Mouse (Mus musculus) limb, embryonic 15.5 days (tissue): ENCODE results near the gene Igsf21. TPM values are rescaled to one million over a fixed set of nuclear protein-coding genes. Genes with fewer than 3 reads are reported as not detected.

Experiments
- ATAC-seq: fragments of 200-750 bp; cut with Nextera tagmentation; 2 replicates; pipeline ENCODE4 v1.8.0; 2017; ENCODE audit warnings: low read depth, moderate TSS enrichment; ENCODE audit not compliant: insufficient number of reproducible peaks, low FRiP score, low TSS enrichment
- H3K27ac ChIP-seq: fragments of 300-500 bp; sonication (generic); 2 replicates; pipeline ENCODE4 v1.5.1; 2015; ENCODE audit warnings: moderate library complexity, mild to moderate bottlenecking, inconsistent platforms
- H3K27me3 ChIP-seq: fragments of 300-500 bp; sonication (generic); 2 replicates; pipeline ENCODE4 v1.6.1; 2015; ENCODE audit warnings: inconsistent platforms
- H3K36me3 ChIP-seq: fragments of 300-500 bp; sonication (generic); 2 replicates; pipeline ENCODE4 v1.6.1; 2015; ENCODE audit warnings: inconsistent platforms
- H3K4me1 ChIP-seq: fragments of 300-500 bp; sonication (generic); 2 replicates; pipeline ENCODE4 v1.6.1; 2015; ENCODE audit warnings: inconsistent platforms
- H3K4me2 ChIP-seq: fragments of 300-500 bp; sonication (generic); 2 replicates; pipeline ENCODE4 v1.6.1; 2015; ENCODE audit warnings: mild to moderate bottlenecking, inconsistent platforms
- H3K4me3 ChIP-seq: fragments of 300-500 bp; sonication (generic); 2 replicates; pipeline ENCODE4 v1.5.1; 2015; ENCODE audit warnings: mild to moderate bottlenecking, inconsistent platforms
- H3K9ac ChIP-seq: fragments of 300-500 bp; sonication (generic); 2 replicates; pipeline ENCODE4 v1.6.1; 2015; ENCODE audit warnings: inconsistent platforms
- H3K9me3 ChIP-seq: fragments of 300-500 bp; sonication (generic); 2 replicates; pipeline ENCODE4 v1.6.1; 2016; ENCODE audit warnings: inconsistent platforms
- WGBS: fragments of 180-500 bp; shearing (Covaris S2); methylation state at CpG from one replicate; pipeline ENCODE4 v1.1.7; 2015; 5-methylcytosine and 5-hydroxymethylcytosine counted together
- polyA plus RNA-seq: library from polyadenylated mRNA; unstranded; fragments of >200 nt; fragmentation: Nextera tagmentation; extraction: Ambion mirVana; gene quantifications from 2 replicates; pipeline ENCODE4 v1.2.1, GENCODE M21; 2015

Igsf21 gene
- polyA plus RNA-seq, 1 experiment from 2014 or later = 0.73 TPM

GRCm38 (mm10) chr4:140153711-140154114 lies 92.9 kb downstream of the Igsf21 start:
- 64% methylated on average over 9 of the region's 9 CpGs for WGBS
- no peak for ATAC-seq
- peaks cover 10% of the 10 kb centered on the region; the same call in 1 of the 2 replicates for H3K27me3 ChIP-seq
- H3K27ac ChIP-seq = no peak overlapping the region
- no peak overlapping the region for H3K9ac ChIP-seq
- 0 out of 2 replicates have a peak, but pooled peaks cover 2% of the 10 kb centered on the region for H3K4me1 ChIP-seq
- H3K36me3 ChIP-seq = no peaks in the 10 kb centered on the region
- H3K4me2 ChIP-seq = no peak overlapping the region
- H3K4me3 ChIP-seq = no peak overlapping the region
- no peaks in the 10 kb centered on the region for H3K9me3 ChIP-seq

DNA sequence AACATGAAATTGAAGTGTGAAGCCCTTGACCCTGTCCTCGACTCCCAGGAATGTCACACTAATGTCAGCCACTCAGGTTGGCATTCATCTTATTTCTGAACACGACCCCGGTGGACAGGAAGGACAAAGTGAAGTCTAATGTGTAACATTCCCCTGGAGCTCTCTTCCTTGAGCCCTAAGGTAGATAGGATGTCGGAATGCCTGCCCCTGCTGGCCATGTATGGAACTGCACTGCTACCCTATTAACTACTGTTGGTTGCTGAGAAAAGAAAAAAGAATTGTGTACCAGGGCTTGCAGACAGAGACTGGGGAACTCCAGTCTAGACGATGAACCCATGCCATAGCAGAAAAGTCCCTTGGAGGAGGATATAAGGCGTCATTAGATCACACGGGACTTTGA lies 93.5 kb downstream of the Igsf21 start:
- WGBS = 30% methylated on average over 7 of the region's 7 CpGs
- Histone ChIP-seq H3K4me3 (no peak overlapping the region), H3K9me3 (no peaks in the 10 kb centered on the region), H3K27me3 (peaks cover 10% of the 10 kb centered on the region; the same call in 1 of the 2 replicates), H3K4me1 (0 out of 2 replicates have a peak, but pooled peaks cover 2% of the 10 kb centered on the region), H3K27ac (no peak overlapping the region), H3K4me2 (no peak overlapping the region), H3K9ac (no peak overlapping the region), H3K36me3 (no peaks in the 10 kb centered on the region)
- ATAC-seq = no peak

DNA sequence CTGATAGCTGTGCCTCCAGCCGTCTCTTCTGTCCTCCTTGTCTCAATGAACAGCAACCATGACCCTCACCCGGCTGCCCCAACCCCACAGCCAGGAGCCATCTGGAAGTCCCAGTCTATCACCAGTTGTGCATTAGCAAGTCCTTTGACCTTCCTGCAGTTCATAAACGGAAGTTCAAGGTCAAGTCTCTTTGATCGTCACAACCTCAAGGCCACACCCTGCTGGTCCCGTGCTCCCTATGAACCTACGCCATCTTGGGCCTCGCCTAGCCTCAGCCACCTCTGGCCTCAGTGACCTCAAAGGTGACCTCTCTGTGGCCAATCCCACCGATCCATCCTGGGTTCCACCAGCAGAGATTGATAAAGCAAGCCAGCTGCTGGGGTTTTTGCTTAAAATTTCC lies 96.9 kb downstream of the Igsf21 start:
- no peak for ATAC-seq
- 79% methylated on average over 8 of the region's 8 CpGs for WGBS
- peaks cover 4% of the 10 kb centered on the region; the same call in 1 of the 2 replicates for H3K4me1 ChIP-seq

GRCm38 (mm10) chr4:140147857-140148695 lies 98.5 kb downstream of the Igsf21 start:
- Histone ChIP-seq H3K9ac (no peak overlapping the region), H3K4me3 (no peak overlapping the region), H3K9me3 (no peaks in the 10 kb centered on the region), H3K36me3 (no peaks in the 10 kb centered on the region), H3K27ac (no peak overlapping the region), H3K4me2 (no peak overlapping the region), H3K4me1 (peaks cover 4% of the 10 kb centered on the region; the same call in 1 of the 2 replicates), H3K27me3 (peaks cover 10% of the 10 kb centered on the region; the same call in 1 of the 2 replicates)
- no peak for ATAC-seq
- WGBS = 62% methylated on average over 20 of the region's 20 CpGs

More for the DNA sequence above, 96.9 kb downstream of the Igsf21 start:
- Histone ChIP-seq H3K4me3 (no peak overlapping the region), H3K9ac (no peak overlapping the region), H3K4me2 (no peak overlapping the region), H3K27me3 (peaks cover 10% of the 10 kb centered on the region; the same call in 1 of the 2 replicates), H3K9me3 (no peaks in the 10 kb centered on the region), H3K27ac (no peak overlapping the region), H3K36me3 (no peaks in the 10 kb centered on the region)

- ATAC-seq = no peak
- Histone ChIP-seq H3K27ac (no peak overlapping the region), H3K9ac (no peak overlapping the region), H3K4me1 (peaks cover 4% of the 10 kb centered on the region; the same call in 1 of the 2 replicates), H3K27me3 (peaks cover 10% of the 10 kb centered on the region; the same call in 1 of the 2 replicates), H3K4me2 (no peak overlapping the region), H3K9me3 (no peaks in the 10 kb centered on the region), H3K4me3 (no peak overlapping the region), H3K36me3 (no peaks in the 10 kb centered on the region)
- WGBS = 73% methylated on average over 15 of the region's 15 CpGs
These were observed 99.3 kb downstream of the Igsf21 start for GRCm38 (mm10) chr4:140147079-140147840.

DNA sequence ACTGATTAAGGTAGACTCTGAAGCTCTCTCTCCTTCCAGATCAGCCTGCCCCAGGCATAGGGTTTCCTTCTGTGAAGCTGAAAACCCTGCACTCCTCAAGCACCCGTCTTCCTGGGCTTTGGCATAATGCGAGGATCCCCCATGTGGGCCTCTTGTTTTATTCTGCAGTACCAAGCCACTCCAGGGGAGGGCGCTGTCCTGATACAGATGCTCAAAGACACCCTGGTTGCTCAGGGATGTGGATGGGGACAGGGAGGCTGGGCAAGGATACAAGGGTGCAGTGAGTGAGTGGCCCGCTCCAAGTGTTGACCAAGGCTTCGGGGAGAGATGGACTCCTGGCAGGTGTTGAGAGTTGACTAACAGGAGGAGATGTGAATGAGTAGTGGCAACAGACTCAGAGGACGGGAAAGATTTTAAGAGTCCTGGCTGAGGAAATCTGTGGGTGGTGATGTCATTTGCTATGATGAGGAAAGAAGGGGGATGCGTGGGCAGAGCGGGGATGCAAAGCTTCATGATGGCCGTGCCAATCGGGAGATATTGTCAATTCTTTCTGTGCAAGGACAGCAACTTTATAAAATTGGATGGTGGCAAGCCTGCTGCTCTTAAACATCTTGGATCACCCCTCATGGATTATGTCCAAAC lies 102.6 kb downstream of the Igsf21 start:
- Histone ChIP-seq H3K27me3 (no peaks in the 10 kb centered on the region; the same call in 1 of the 2 replicates), H3K4me1 (peaks cover 4% of the 10 kb centered on the region; the same call in 1 of the 2 replicates), H3K4me2 (no peak overlapping the region), H3K36me3 (no peaks in the 10 kb centered on the region), H3K9ac (no peak overlapping the region), H3K9me3 (no peaks in the 10 kb centered on the region), H3K4me3 (no peak overlapping the region), H3K27ac (no peak overlapping the region)
- no peak for ATAC-seq
- WGBS = 83% methylated on average over 10 of the region's 10 CpGs

- Histone ChIP-seq H3K27me3 (peaks cover 1% of the 10 kb centered on the region; the same call in 1 of the 2 replicates), H3K36me3 (no peaks in the 10 kb centered on the region), H3K27ac (no peak overlapping the region), H3K4me1 (peaks cover 4% of the 10 kb centered on the region; the same call in 1 of the 2 replicates), H3K4me3 (no peak overlapping the region), H3K4me2 (no peak overlapping the region), H3K9ac (no peak overlapping the region), H3K9me3 (no peaks in the 10 kb centered on the region)
- no peak for ATAC-seq
- WGBS = 94% methylated on average over 6 of the region's 6 CpGs
These were observed 103.4 kb downstream of the Igsf21 start for GRCm38 (mm10) chr4:140143178-140143577.

DNA sequence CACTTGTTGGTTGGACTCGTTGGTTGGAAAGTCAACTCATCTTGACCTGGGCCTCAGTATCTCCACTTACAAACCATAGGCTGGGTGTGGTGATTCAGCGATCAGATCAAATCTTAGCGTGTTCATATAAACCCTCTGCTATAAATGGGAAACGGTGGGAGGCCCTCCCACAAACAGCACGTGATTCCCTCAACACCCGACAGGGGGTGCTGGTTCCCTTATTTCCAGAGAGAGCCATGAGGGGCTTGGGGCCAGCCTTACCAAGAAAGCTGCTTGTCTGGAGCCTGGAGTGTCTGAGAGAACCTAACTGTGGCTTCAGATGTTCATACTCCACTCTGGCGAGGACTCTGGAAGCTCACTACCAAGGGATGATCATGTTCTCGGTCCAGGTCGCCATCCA lies 106.1 kb downstream of the Igsf21 start:
- Histone ChIP-seq H3K4me1 (no peaks in the 10 kb centered on the region), H3K4me3 (no peak overlapping the region), H3K9ac (no peak overlapping the region), H3K27ac (no peak overlapping the region), H3K9me3 (no peaks in the 10 kb centered on the region), H3K27me3 (peaks cover 6% of the 10 kb centered on the region; the same call in 1 of the 2 replicates), H3K4me2 (no peak overlapping the region), H3K36me3 (no peaks in the 10 kb centered on the region)
- no peak for ATAC-seq
- WGBS = 68% methylated on average over 9 of the region's 9 CpGs

DNA sequence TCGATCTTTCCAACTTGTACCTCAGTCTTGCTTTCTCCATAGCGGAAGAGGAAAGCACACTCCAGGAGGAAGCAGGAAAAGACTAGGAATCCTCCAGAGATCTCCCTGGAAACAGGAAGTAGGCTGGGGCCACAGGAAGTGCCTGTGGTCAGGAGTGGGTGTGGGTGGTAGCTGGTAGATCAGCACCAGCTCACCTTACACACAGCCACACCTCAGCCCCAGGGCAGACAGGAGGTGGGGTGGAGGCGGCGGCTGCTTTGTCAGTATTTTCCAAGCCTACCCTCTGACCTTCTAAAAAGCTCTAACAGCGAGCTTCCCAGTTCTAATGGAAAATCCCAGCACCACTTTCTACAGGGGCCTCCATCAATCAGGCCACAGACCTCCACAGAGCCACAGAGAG lies 107.7 kb downstream of the Igsf21 start:
- no peaks in the 10 kb centered on the region for H3K36me3 ChIP-seq
- WGBS = 47% methylated on average over 5 of the region's 5 CpGs
- no peak for ATAC-seq
- H3K4me1 ChIP-seq = no peaks in the 10 kb centered on the region
- H3K4me2 ChIP-seq = no peak overlapping the region
- no peak overlapping the region for H3K9ac ChIP-seq
- H3K27ac ChIP-seq = no peak overlapping the region
- H3K4me3 ChIP-seq = no peak overlapping the region
- no peaks in the 10 kb centered on the region for H3K9me3 ChIP-seq
- H3K27me3 ChIP-seq = 0 out of 2 replicates have a peak, but pooled peaks cover 6% of the 10 kb centered on the region

DNA sequence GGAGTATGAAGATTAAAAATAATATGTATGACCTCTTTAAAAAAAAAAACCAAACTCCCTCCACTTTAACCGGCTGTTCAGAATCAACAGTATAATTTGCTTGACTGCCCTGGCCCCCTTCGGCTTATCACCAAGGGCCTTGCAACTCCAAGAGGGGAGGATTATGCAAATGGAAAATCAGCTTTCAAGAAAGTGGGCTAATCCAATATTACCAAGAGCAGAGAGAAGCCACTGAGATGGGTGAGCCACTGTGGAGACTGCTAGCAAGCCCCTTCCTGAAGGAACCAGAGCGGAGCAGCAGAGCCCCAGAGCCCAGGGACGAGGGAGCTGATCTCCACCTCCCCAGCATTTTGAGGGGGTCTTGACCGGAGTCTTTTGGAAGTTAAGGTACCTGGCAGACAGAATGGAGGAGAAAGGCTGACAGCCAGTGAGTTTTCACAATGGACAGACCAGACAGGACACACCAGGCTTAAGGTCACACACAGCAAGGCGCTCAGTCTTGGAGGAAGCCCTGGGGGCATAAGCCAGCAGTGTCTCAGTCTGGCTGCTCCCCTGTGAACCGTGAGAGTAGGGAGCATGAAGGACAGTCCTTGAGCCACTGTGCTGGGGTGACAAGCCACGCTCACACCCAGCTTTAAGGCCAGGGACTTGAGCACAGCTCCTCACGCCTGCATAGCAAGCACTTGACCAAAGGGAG lies 114.8 kb downstream of the Igsf21 start:
- Histone ChIP-seq H3K9ac (no peak overlapping the region), H3K36me3 (no peaks in the 10 kb centered on the region), H3K4me3 (no peak overlapping the region), H3K4me1 (no peaks in the 10 kb centered on the region), H3K9me3 (no peaks in the 10 kb centered on the region), H3K27me3 (peaks cover 16% of the 10 kb centered on the region), H3K27ac (no peak overlapping the region), H3K4me2 (no peak overlapping the region)
- 33% methylated on average over 9 of the region's 9 CpGs for WGBS
- no peak for ATAC-seq

GRCm38 (mm10) chr4:140131201-140131600 lies 115.4 kb downstream of the Igsf21 start:
- Histone ChIP-seq H3K27ac (no peak overlapping the region), H3K4me2 (no peak overlapping the region), H3K27me3 (peaks cover 16% of the 10 kb centered on the region), H3K9me3 (no peaks in the 10 kb centered on the region), H3K9ac (no peak overlapping the region), H3K4me3 (no peak overlapping the region), H3K36me3 (no peaks in the 10 kb centered on the region), H3K4me1 (no peaks in the 10 kb centered on the region)
- ATAC-seq = no peak
- WGBS = 16% methylated on average over 5 of the region's 5 CpGs
